Mouse (Mus musculus) C3H10T1/2 (cell line): ENCODE results near the gene Ptx3. TPM values are rescaled to one million over a fixed set of nuclear protein-coding genes. Genes with fewer than 3 reads are reported as not detected.

Experiments used
- polyA plus RNA-seq, 2 experiments: library from polyadenylated mRNA; unstranded; fragments of >200 nt; fragmentation: generic; extraction: Trizol; gene quantifications; one replicate each; pipeline ENCODE4 v1.2.1; 2012; ENCODE audit warnings: missing spikeins in 2 of 2

Ptx3 gene
- 10 to 100 TPM in 1 of 2 experiments, under 1 TPM in 1; 0.82 to 57.1 TPM for polyA plus RNA-seq

GRCm38 (mm10) chr3:66219655-66220191 lies at the start of gene Ptx3:
Ptx3 (plus strand) TSS chr3:66219910.

Other genes with a start within 250 kb of the Ptx3 start
- under 1 TPM in 1 of 2 experiments, not detected in 1; 0.59 TPM for gene Veph1, start 76.9 kb downstream of the Ptx3 start, polyA plus RNA-seq